Mouse (Mus musculus) lung, adult 2 months (tissue): Measurements from ENCODE around the gene Pam.

Experiments
- CTCF ChIP-seq: fragments of 200-500 bp; IDR thresholded peaks from 2 replicates; pipeline ENCODE4 v1.5.1; 2011; ENCODE audit warnings: mild to moderate bottlenecking, low read length, control low read depth; ENCODE audit not compliant: insufficient read depth
- POLR2A ChIP-seq: fragments of 200-500 bp; IDR thresholded peaks from 2 replicates; pipeline ENCODE4 v1.6.1; 2011; ENCODE audit warnings: low read depth, mild to moderate bottlenecking, control low read depth, low read length, borderline replicate concordance; ENCODE audit errors: extremely low read depth

GRCm38 (mm10) chr1:98053994-98054393, 41.5 kb downstream of the Pam start:
- TF ChIP-seq POLR2A (no peak), CTCF (no peak)
